Mouse (Mus musculus): ENCODE results near the gene Me3.
"Not testable (repeated sequence)": the region's sequence is repeated elsewhere in the genome, so short reads cannot be mapped to it uniquely, and the experiment has no call there.

Gene Me3

GRCm38 (mm10) chr7:89731115-89731514, 98.9 kb downstream of the Me3 start:
- CTCF ChIA-PET: not testable (repeated sequence)

GRCm38 (mm10) chr7:89748415-89748814, 116.2 kb downstream of the Me3 start:
- CTCF ChIA-PET: no interaction called here

- CTCF ChIA-PET: no interaction called here
Observed at GRCm38 (mm10) chr7:89749183-89749582, 117.0 kb downstream of the Me3 start.

GRCm38 (mm10) chr7:89766678-89767508, 134.7 kb downstream of the Me3 start:
- CTCF ChIA-PET: no interaction called here

- CTCF ChIA-PET: no interaction called here
Observed at GRCm38 (mm10) chr7:89769106-89769896, 137.1 kb downstream of the Me3 start.

GRCm38 (mm10) chr7:89770021-89770420, 137.8 kb downstream of the Me3 start:
- CTCF ChIA-PET: no interaction called here

GRCm38 (mm10) chr7:89772906-89773305, 140.7 kb downstream of the Me3 start:
- CTCF ChIA-PET: no interaction called here

GRCm38 (mm10) chr7:89773352-89773921, 141.2 kb downstream of the Me3 start:
- CTCF ChIA-PET: no interaction called here

- CTCF ChIA-PET: no interaction called here
Observed at GRCm38 (mm10) chr7:89773926-89774325, 141.7 kb downstream of the Me3 start.

- CTCF ChIA-PET: no interaction called here
Observed at GRCm38 (mm10) chr7:89775848-89776247, 143.7 kb downstream of the Me3 start.

GRCm38 (mm10) chr7:89781391-89781790, 149.2 kb downstream of the Me3 start:
- CTCF ChIA-PET: no interaction called here

- CTCF ChIA-PET: no interaction called here
Observed at GRCm38 (mm10) chr7:89787735-89788134, 155.5 kb downstream of the Me3 start.

GRCm38 (mm10) chr7:89792576-89792975, 160.4 kb downstream of the Me3 start:
- CTCF ChIA-PET: no interaction called here

GRCm38 (mm10) chr7:89795366-89795765, 163.2 kb downstream of the Me3 start:
- CTCF ChIA-PET: no interaction called here

- CTCF ChIA-PET: interaction anchor here (0.7 kb wide), 1 partner anchor 836 kb away, joined by 3 read pairs; no protein-coding TSS in a partner anchor
Observed at GRCm38 (mm10) chr7:89796351-89796801, 164.2 kb downstream of the Me3 start.

- CTCF ChIA-PET: no interaction called here
Observed at GRCm38 (mm10) chr7:89798358-89799020, 166.3 kb downstream of the Me3 start.

GRCm38 (mm10) chr7:89802447-89802846, 170.3 kb downstream of the Me3 start:
- CTCF ChIA-PET: no interaction called here

GRCm38 (mm10) chr7:89803966-89804365, 171.8 kb downstream of the Me3 start:
- CTCF ChIA-PET: no interaction called here

- CTCF ChIA-PET: no interaction called here
Observed at GRCm38 (mm10) chr7:89809400-89809799, 177.2 kb downstream of the Me3 start.

GRCm38 (mm10) chr7:89828436-89829065, 196.4 kb downstream of the Me3 start:
- CTCF ChIA-PET: interaction anchor here (0.7 kb wide), 2 partner anchors 13 to 1881 kb away, joined by 3 read pairs; no protein-coding TSS in a partner anchor

- CTCF ChIA-PET: no interaction called here
Observed at GRCm38 (mm10) chr7:89829201-89829600, 197.0 kb downstream of the Me3 start.
